Mouse (Mus musculus): Measurements from ENCODE around the gene Lzts3.

Gene Lzts3

DNA sequence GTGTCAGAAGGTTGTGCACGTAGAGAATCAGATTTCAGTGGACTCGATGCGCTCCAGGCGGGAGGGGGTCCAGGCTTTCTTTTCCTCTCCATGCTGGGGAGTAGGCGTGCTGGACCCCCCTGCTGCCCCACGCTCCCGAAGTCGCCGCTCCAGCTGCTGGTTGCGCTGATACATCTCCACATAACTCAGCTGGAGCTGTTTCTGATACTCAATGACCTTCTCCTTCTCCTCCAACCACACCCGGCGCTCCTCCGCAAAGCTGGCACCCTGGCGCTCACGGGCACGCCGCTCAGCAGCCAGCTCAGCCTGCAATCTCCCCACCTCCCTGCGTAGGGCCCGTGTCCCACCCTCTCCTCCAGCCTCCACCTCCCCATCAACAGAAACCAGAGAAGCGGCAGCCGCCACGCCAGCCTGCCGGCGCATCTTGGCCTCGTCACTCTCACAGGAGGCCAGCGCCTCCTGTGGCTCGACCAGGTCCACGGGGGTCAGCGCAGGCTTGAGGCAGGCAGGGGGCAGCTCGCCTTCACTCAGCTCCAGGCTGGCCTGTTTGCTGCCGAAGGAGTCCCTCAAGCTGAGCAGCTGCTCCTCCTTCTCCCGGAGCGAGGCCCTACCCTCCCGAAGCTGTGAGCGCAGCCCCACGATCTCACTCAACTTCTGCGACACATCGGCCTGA is 7.7 kb downstream of the Lzts3 start:
- DNase-seq: peak; percentile 57 to 66

DNA sequence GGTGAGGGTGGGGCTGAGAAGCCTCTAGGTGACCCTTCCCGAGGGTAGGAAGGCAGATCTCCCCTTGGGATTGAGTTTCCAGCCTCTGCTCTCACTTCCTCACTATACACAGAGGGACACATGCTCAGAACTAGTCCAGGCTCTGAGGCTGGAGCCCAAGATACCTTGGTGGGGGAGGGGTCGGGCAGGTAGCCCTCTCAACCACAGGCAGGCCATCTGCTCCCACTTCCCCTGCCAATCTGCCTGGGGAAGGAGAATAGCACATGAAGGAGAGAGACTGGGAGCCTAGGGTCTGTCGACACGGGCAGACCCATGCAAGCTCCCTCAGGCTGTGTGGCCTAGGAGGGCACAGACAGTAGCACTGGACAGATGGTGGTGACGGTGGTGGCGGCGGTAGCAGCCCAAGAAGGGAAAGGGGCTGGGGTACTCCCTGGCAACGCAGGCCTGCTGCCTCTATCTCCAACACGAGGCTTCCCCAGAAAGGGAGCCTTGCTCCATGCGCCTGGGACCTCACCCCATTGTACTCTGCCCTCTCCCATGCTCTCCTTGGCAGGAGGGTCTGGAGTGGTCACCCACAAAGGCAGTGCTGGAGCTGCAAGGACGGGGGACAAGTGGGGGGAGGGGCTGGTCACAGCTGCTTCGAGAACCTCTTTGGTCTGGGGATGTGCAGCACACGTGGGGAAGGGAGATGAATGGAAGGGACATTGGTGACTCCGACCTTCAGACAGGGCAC is 8.4 kb downstream of the Lzts3 start:
- DNase-seq: peak; percentile 97 to 98

DNA sequence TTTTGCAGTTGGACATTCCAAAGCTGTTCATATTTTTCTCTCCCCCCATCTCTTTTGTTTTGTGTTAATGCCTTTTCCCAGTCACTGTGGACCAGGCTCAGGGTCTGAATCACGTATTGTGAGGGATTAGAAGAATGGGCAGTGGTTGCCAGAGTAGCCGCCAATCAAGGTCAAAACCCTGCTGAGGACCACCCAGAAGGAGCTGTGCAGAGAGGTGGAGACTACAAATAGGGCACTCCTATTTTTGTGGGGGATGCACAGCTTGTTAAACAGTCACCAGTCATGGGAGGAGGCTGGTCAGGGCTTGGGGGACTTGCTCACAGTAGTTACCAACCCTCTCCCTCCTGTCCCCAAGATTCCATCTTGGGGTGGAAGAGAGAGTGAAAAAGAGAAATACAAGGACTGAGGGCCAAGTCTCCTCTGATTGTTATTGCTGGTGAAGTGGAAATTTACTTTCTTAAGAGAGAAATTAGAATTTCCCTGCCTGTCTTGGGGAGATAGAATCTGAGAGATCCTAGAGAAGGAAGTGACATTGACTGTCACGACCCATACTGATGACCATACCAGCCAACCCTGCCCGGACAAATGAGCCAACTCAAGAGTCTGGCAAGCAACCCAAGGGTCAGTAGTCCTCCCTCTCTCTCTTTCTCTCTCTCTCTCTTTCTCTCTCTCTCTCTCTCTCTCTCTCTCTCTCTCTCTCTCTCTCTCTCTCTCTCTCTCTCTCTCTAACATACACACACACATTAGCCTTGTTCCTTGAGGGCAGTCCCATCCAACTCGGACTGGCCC is 9.5 kb downstream of the Lzts3 start:
- peak; percentile 53 to 57 for DNase-seq

DNA sequence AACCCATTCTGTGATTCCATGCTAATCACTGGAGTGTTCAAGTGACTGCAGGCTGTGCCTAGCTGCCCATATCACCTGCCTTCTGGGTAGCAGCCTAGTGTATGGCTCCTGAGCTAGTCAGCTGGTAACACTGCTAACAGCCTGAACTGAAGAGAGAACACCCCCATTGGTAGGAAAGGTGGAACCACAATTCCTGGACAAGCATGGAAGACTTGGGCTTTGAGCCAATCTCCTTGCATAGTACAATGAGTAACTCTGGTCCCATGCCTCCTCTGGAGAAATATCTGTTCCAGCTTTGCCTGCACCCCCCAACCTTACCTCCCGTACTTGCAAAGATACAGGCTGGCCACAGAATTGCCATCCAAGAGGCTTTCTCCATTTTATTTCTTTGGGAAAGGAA is 10.2 kb downstream of the Lzts3 start:
- peak; percentile 69 to 78 for DNase-seq

- DNase-seq: peak; percentile 94 to 97
These were observed 12.8 kb downstream of the Lzts3 start, which contains the start of the genes Fastkd5 and Ubox5 for GRCm38 (mm10) chr2:130629839-130630203. Fastkd5 (minus strand) TSS chr2:130630027. Ubox5 (minus strand) TSS chr2:130630038.

DNA sequence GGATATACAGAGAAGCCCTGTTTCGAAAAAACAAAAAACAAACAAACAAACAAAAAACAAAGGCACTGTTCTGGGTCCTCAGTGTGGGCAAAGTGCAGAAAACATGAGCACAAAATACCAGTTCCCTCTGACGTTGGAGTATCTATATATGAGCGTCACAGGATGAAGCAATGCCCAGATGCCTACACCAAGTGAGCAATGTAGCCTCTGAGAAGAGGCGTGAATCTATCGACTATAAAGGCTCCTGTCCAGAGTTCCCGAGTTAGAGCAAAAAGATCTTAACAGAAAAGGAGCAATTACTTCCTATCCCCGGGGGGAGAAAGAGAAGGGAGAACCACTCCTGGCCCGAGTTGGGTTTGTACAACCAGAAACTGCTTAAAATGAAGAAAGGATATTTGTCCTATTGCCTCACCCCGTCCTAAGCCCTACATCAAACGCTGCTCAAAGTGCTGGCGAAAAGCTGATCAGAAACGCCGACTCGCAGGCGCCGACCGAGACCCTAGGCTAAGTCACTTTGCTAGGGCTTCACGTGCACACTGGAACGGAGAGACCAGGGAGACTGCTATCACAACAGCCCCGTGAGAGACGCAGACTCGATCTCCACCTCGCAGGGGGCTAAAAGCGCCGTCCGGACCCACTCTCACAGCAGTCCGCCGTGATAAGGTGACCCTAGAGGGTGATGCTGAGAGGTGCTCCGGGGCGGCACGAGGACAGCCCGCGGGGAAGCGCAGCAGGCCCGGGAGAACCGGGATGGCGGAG is 13.3 kb downstream of the Lzts3 start:
- DNase-seq: no peak

GRCm38 (mm10) chr2:130628424-130628823 is 14.2 kb downstream of the Lzts3 start:
- DNase-seq: peak; percentile 40 to 43

DNA sequence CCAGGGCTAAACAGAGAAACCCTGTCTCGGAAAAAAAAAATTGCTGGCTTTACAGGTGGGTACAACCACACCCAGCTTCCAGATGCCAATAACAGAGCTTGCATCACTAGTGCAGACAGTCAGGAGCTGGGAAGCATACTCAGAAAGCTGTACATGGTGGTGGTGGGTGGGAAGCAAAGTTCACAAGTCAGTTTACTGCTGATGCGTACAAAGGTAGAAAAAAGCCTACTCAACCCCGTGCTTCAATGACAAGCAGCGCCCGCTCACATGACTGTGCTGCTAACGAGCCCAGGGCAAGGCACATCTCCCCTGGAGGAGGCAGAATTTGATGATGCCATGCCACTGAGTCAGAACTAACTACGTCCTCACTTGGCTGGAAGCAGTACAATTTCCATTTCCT is 23.6 kb downstream of the Lzts3 start:
- no peak for DNase-seq

DNA sequence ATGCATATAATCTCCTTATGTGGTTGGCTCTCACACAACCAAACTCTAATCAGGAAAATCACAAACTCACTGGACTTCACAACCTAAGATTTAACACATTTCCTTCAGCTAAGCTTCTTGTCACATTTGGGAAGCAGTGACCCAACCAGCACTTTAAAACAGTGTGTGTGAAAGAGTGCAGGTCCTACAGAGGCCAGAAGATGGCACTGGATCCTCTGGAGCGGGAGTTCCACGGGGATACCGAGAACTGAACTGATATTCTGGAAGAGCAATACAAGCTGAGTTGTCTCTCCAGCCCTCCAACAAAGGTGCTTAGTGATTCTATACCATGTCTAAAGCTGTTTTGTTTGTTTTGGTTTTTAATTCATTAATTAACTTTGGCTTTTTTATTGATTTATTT is 29.5 kb downstream of the Lzts3 start:
- DNase-seq: peak; percentile 64 to 67

GRCm38 (mm10) chr2:130602195-130602594 is 40.4 kb downstream of the Lzts3 start:
- no peak for DNase-seq

GRCm38 (mm10) chr2:130598399-130598798 is 44.2 kb downstream of the Lzts3 start:
- DNase-seq: no peak

DNA sequence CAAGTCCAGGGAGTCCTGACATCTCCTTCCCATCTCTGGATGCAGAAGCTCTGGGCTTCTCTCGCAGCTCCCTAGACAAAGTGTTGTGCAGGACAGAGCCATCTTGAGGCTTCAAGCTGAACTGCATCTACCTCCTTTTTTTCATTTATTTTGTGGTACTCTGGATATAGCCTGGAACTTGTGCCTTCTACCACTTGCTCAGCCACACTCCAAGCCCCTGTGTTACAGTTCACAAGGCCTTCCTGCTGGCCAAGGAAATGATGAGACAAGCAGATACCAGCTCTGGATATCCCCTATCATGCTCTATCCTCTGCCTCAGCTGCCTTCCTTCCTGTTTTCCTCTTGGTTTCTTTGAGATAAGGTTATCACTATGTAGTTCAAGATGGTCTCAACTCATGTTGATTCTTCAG is 45.0 kb downstream of the Lzts3 start:
- peak; percentile 56 to 68 for DNase-seq

- DNase-seq: no peak
These were observed 47.0 kb downstream of the Lzts3 start for GRCm38 (mm10) chr2:130595596-130595995.

DNA sequence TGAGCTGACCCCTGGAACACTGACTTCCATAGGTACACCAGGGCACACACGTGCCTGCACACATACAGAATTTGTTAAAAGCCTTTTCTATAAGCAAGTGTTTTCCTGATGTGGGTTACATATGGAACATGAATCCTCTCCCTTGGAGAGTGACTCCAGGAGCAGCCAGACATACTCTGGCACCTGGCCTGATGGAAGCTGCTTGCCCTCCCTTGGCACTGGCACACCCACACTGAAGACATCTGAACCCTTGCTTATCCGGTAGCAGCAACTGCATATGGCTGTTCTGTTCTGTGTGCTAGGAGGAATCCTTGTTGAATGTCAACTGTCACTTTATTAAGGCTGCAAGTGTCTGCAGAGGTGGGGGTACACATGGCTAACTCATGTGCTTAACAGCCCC is 51.6 kb downstream of the Lzts3 start:
- no peak for DNase-seq

- DNase-seq: no peak
These were observed 52.8 kb downstream of the Lzts3 start for GRCm38 (mm10) chr2:130589761-130590160.

DNA sequence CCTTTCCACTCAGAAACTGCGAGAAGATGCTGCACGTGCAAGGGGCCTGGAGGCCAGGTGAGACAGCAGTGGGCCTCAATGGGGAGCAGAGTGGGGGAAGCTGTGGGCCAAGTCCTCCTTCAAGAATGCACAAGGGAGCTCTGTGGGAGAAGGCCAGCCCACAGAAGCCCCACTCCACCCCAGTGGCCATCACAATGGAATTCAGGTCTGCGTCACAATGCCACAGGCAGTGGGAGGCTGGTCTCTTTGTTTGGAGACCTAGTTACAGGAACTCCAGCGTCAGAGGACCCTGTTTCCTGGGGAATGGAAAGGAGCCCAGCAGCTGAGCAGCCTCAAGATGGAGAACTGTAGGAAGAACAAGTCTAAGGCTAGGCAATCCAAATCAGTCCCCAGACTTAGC is 53.4 kb downstream of the Lzts3 start:
- DNase-seq: no peak

DNA sequence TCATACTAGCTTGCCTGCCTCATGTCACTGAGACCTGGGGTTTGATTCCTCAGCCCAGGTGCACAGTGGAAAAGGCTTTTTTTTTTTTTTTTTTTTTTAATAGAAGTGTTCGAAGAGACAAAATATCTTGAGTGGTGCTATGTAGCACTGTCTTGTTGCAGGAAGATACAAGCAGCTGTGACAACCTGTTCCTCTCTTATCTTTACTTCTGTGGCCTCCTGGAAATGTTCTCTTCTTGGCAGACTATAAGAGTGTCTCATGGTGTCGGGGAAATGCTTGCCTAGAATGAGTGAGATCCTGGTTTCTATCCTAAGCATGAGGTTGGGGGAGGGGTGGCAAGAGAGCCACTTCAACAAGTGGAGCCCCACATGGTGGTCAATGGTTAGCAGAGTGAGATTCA is 54.2 kb downstream of the Lzts3 start:
- DNase-seq: no peak

DNA sequence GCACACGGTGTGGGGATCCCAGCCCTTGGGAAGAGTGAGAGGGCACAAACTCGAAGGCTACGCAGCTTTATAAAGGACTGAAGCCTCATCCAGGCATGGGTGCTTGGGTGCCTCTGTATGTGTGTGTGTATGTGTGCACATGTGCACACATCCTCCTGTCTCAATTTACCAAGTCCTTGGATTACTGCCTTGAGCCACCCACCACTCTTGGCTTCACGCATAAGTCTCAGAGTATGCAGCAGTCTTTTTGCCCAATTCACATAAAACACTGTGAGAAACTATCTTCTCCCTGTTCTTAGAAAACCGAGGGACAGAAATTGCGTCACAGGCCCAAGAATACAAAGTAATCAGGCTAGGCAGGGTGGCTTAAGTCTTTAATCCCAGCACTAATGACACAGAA is 56.6 kb downstream of the Lzts3 start:
- no peak for DNase-seq

GRCm38 (mm10) chr2:130583902-130584560 is 58.6 kb downstream of the Lzts3 start:
- DNase-seq: no peak

All from cerebellum, postnatal 10 days (tissue).